Mouse (Mus musculus) CD4-positive, CD25-positive, alpha-beta regulatory T cell, adult 4 months (primary cell): ENCODE results near the gene Dnlz. TPM values are rescaled to one million over a fixed set of nuclear protein-coding genes. Genes with fewer than 3 reads are reported as not detected.

ENCODE experiments used
- polyA plus RNA-seq, 2 experiments: library from polyadenylated mRNA; unstranded; fragments of 100-300 nt; shearing (Covaris generic); gene quantifications; one replicate each; pipeline ENCODE4 v1.2.1; 2017

Dnlz gene
- polyA plus RNA-seq, 2 experiments from 2014 or later, result 6.4 to 7.1 TPM

Other genes with a start within 250 kb of the Dnlz start
- under 1 TPM; 0.44 to 0.75 TPM for gene Nacc2, start 228.9 kb downstream of the Dnlz start, polyA plus RNA-seq
- gene Lhx3, start 143.8 kb downstream of the Dnlz start, polyA plus RNA-seq, result not detected
- 1 to 10 TPM; 2.0 to 2.1 TPM for gene Qsox2, start 114.6 kb downstream of the Dnlz start, polyA plus RNA-seq
- gene Ccdc187, start 57.6 kb downstream of the Dnlz start, polyA plus RNA-seq, result not detected
- 1 to 10 TPM; 3.3 to 4.9 TPM for gene Gpsm1, start 36.6 kb downstream of the Dnlz start, polyA plus RNA-seq
- gene Card9, start 8.8 kb upstream of the Dnlz start, polyA plus RNA-seq, result under 1 TPM; 0.65 to 0.85 TPM
- 10 to 100 TPM; 25.6 to 56.4 TPM for gene Snapc4, start 28.5 kb upstream of the Dnlz start, polyA plus RNA-seq
- 10 to 100 TPM; 38.2 to 38.9 TPM for gene Entr1, start 37.2 kb upstream of the Dnlz start, polyA plus RNA-seq
- gene Pmpca, start 37.2 kb upstream of the Dnlz start, polyA plus RNA-seq, result 100 to 1,000 TPM in 1 of 2 experiments, 10 to 100 TPM in 1; 84.7 to 128 TPM
- gene Inpp5e, start 57.1 kb upstream of the Dnlz start, polyA plus RNA-seq, result 10 to 100 TPM in 1 of 2 experiments, 1 to 10 TPM in 1; 9.7 to 17.9 TPM
- 10 to 100 TPM; 24.8 to 31.7 TPM for gene Sec16a, start 93.1 kb upstream of the Dnlz start, polyA plus RNA-seq
- gene Notch1, start 164.6 kb upstream of the Dnlz start, polyA plus RNA-seq, result 10 to 100 TPM; 21.9 to 33.0 TPM
- not detected for gene Egfl7, start 227.9 kb upstream of the Dnlz start, polyA plus RNA-seq
- gene Gm20532, start 234.5 kb upstream of the Dnlz start, polyA plus RNA-seq, result not detected